Mouse (Mus musculus) hindbrain, embryonic 16.5 days (tissue): ENCODE results near the gene Lpar1. TPM values are rescaled to one million over a fixed set of nuclear protein-coding genes. Genes with fewer than 3 reads are reported as not detected.
A peak's percentile ranks its signal among the peaks of the same experiment; 100 is the strongest.

ENCODE experiments used
- ATAC-seq: fragments of 200-750 bp; cut with Nextera tagmentation; 2 replicates; pipeline ENCODE4 v1.8.0; 2017; ENCODE audit warnings: moderate TSS enrichment, moderate library complexity
- H3K27ac ChIP-seq: fragments of 300-500 bp; sonication (generic); 2 replicates; pipeline ENCODE4 v1.5.1; 2014; ENCODE audit warnings: low read depth, mild to moderate bottlenecking, control low read depth, low read length, moderate library complexity
- H3K27me3 ChIP-seq: fragments of 300-500 bp; sonication (generic); replicated peaks from 2 replicates; pipeline ENCODE4 v1.6.1; 2014; ENCODE audit warnings: low read length; ENCODE audit not compliant: control insufficient read depth, insufficient read depth
- H3K36me3 ChIP-seq: fragments of 300-500 bp; sonication (generic); 2 replicates; pipeline ENCODE4 v1.6.1; 2014; ENCODE audit warnings: mild to moderate bottlenecking, low read length, moderate library complexity, mixed read lengths; ENCODE audit not compliant: control insufficient read depth, insufficient read depth
- H3K4me1 ChIP-seq: fragments of 300-500 bp; sonication (generic); 2 replicates; pipeline ENCODE4 v1.6.1; 2014; ENCODE audit warnings: low read depth, low read length; ENCODE audit not compliant: control insufficient read depth, insufficient read depth
- H3K4me2 ChIP-seq: fragments of 300-500 bp; sonication (generic); 2 replicates; pipeline ENCODE4 v1.6.1; 2014; ENCODE audit warnings: mild to moderate bottlenecking, low read length, control low read depth, moderate library complexity
- H3K4me3 ChIP-seq: fragments of 300-500 bp; sonication (generic); 2 replicates; pipeline ENCODE4 v1.5.1; 2014; ENCODE audit warnings: mild to moderate bottlenecking, low read length, control low read depth, moderate library complexity
- H3K9ac ChIP-seq: fragments of 300-500 bp; sonication (generic); 2 replicates; pipeline ENCODE4 v1.6.1; 2014; ENCODE audit warnings: low read depth, mild to moderate bottlenecking, control low read depth, low read length, moderate library complexity
- H3K9me3 ChIP-seq: fragments of 300-500 bp; sonication (generic); 2 replicates; pipeline ENCODE4 v1.6.1; 2014; ENCODE audit warnings: mild to moderate bottlenecking, low read length, moderate library complexity; ENCODE audit not compliant: control insufficient read depth
- WGBS: fragments of 180-500 bp; shearing (Covaris S2); extraction: QIAGEN DNeasy Blood & Tissue Kit; methylation state at CpG from one replicate; pipeline ENCODE4 v1.1.7; 2014; 5-methylcytosine and 5-hydroxymethylcytosine counted together
- polyA plus RNA-seq: library from polyadenylated mRNA; unstranded; fragments of >200 nt; fragmentation: Nextera tagmentation; extraction: Ambion mirVana; gene quantifications from 2 replicates; pipeline ENCODE4 v1.2.1, GENCODE M21; 2015

The Lpar1 gene
- 20.9 and 25.1 TPM in 2 replicates for polyA plus RNA-seq

GRCm38 (mm10) chr4:58553631-58554358 lies at the start of gene Lpar1:
Lpar1 (minus strand) TSS chr4:58553898.
- peak within 1 kb of the TSS; percentile 89 for H3K4me2 ChIP-seq
- H3K27me3 ChIP-seq, result 0 out of 2 replicates have a peak, but pooled peaks cover 2% of the 10 kb centered on the region
- H3K36me3 ChIP-seq, result no peaks in the 10 kb centered on the region
- peak within 1 kb of the TSS; percentile 68 for H3K9ac ChIP-seq
- peak within 1 kb of the TSS; percentile 66 for H3K4me3 ChIP-seq
- no peak within 1 kb of the TSS for H3K27ac ChIP-seq
- no peaks in the 10 kb centered on the region for H3K9me3 ChIP-seq
- H3K4me1 ChIP-seq, result peaks cover 7% of the 10 kb centered on the region
- 4% methylated on average over 19 of the region's 19 CpGs for WGBS
- peak; percentile 70 for ATAC-seq

GRCm38 (mm10) chr4:58585942-58586341 lies 32.2 kb upstream of the Lpar1 start:
- H3K36me3 ChIP-seq, result no peaks in the 10 kb centered on the region
- H3K4me1 ChIP-seq, result no peaks in the 10 kb centered on the region
- 35% methylated on average over 2 of the region's 2 CpGs for WGBS
- H3K27ac ChIP-seq, result no peak overlapping the region
- H3K27me3 ChIP-seq, result no peaks in the 10 kb centered on the region
- H3K9ac ChIP-seq, result no peak overlapping the region
- no peak overlapping the region for H3K4me2 ChIP-seq
- H3K9me3 ChIP-seq, result no peaks in the 10 kb centered on the region
- no peak for ATAC-seq
- H3K4me3 ChIP-seq, result no peak overlapping the region

GRCm38 (mm10) chr4:58581191-58581590 lies 27.5 kb upstream of the Lpar1 start:
- Histone ChIP-seq H3K27me3 (no peaks in the 10 kb centered on the region), H3K27ac (no peak overlapping the region), H3K4me1 (no peaks in the 10 kb centered on the region), H3K9me3 (no peaks in the 10 kb centered on the region), H3K9ac (no peak overlapping the region), H3K4me3 (no peak overlapping the region), H3K4me2 (no peak overlapping the region), H3K36me3 (no peaks in the 10 kb centered on the region)
- ATAC-seq, result no peak
- 90% methylated on average over 7 of the region's 7 CpGs for WGBS

GRCm38 (mm10) chr4:58580516-58580915 lies 26.8 kb upstream of the Lpar1 start:
- Histone ChIP-seq H3K27me3 (no peaks in the 10 kb centered on the region), H3K4me2 (no peak overlapping the region), H3K27ac (no peak overlapping the region), H3K9me3 (no peaks in the 10 kb centered on the region), H3K9ac (no peak overlapping the region), H3K4me1 (no peaks in the 10 kb centered on the region), H3K4me3 (no peak overlapping the region), H3K36me3 (no peaks in the 10 kb centered on the region)
- 89% methylated on average over 5 of the region's 5 CpGs for WGBS
- no peak for ATAC-seq

- Histone ChIP-seq H3K4me3 (no peak overlapping the region), H3K36me3 (no peaks in the 10 kb centered on the region), H3K27ac (no peak overlapping the region), H3K9me3 (no peaks in the 10 kb centered on the region), H3K4me2 (no peak overlapping the region), H3K27me3 (no peaks in the 10 kb centered on the region), H3K4me1 (no peaks in the 10 kb centered on the region), H3K9ac (no peak overlapping the region)
- no peak for ATAC-seq
- 80% methylated on average over 10 of the region's 10 CpGs for whole genome bisulfite sequencing
These were observed 26.4 kb upstream of the Lpar1 start for GRCm38 (mm10) chr4:58580098-58580497.

- 40% methylated on average over 2 of the region's 2 CpGs for WGBS
- no peaks in the 10 kb centered on the region for H3K4me1 ChIP-seq
- H3K27me3 ChIP-seq, result no peaks in the 10 kb centered on the region
- no peak for ATAC-seq
- H3K9ac ChIP-seq, result no peak overlapping the region
- no peak overlapping the region for H3K27ac ChIP-seq
- H3K36me3 ChIP-seq, result no peaks in the 10 kb centered on the region
- no peak overlapping the region for H3K4me3 ChIP-seq
- no peaks in the 10 kb centered on the region for H3K9me3 ChIP-seq
- H3K4me2 ChIP-seq, result no peak overlapping the region
These were observed 24.8 kb upstream of the Lpar1 start for GRCm38 (mm10) chr4:58578488-58578887.

GRCm38 (mm10) chr4:58577382-58578048 lies 23.8 kb upstream of the Lpar1 start:
- no peak for ATAC-seq
- 62% methylated on average over 5 of the region's 5 CpGs for WGBS
- no peak overlapping the region for H3K27ac ChIP-seq
- H3K4me3 ChIP-seq, result no peak overlapping the region
- no peaks in the 10 kb centered on the region for H3K4me1 ChIP-seq
- no peaks in the 10 kb centered on the region for H3K9me3 ChIP-seq
- H3K9ac ChIP-seq, result no peak overlapping the region
- no peaks in the 10 kb centered on the region for H3K36me3 ChIP-seq
- no peak overlapping the region for H3K4me2 ChIP-seq
- no peaks in the 10 kb centered on the region for H3K27me3 ChIP-seq

- H3K9ac ChIP-seq, result no peak overlapping the region
- H3K4me2 ChIP-seq, result no peak overlapping the region
- H3K36me3 ChIP-seq, result no peaks in the 10 kb centered on the region
- no peaks in the 10 kb centered on the region for H3K9me3 ChIP-seq
- no peaks in the 10 kb centered on the region for H3K4me1 ChIP-seq
- H3K4me3 ChIP-seq, result no peak overlapping the region
- no peak overlapping the region for H3K27ac ChIP-seq
- no peaks in the 10 kb centered on the region for H3K27me3 ChIP-seq
- WGBS, result 89% methylated on average over 6 of the region's 6 CpGs
- no peak for ATAC-seq
These were observed 22.1 kb upstream of the Lpar1 start for GRCm38 (mm10) chr4:58575831-58576230.

- Histone ChIP-seq H3K9ac (no peak overlapping the region), H3K36me3 (no peaks in the 10 kb centered on the region), H3K4me3 (no peak overlapping the region), H3K4me2 (no peak overlapping the region), H3K27me3 (no peaks in the 10 kb centered on the region), H3K4me1 (no peaks in the 10 kb centered on the region), H3K9me3 (no peaks in the 10 kb centered on the region), H3K27ac (no peak overlapping the region)
- no peak for ATAC-seq
- WGBS, result 83% methylated on average over 6 of the region's 6 CpGs
These were observed 20.3 kb upstream of the Lpar1 start for GRCm38 (mm10) chr4:58574024-58574423.
